Mouse (Mus musculus) forebrain, postnatal 0 days (tissue): ENCODE results near the gene Kat7. TPM values are rescaled to one million over a fixed set of nuclear protein-coding genes. Genes with fewer than 3 reads are reported as not detected.

Experiments
- ATAC-seq: fragments of 200-750 bp; cut with Nextera tagmentation; 2 replicates; pipeline ENCODE4 v1.8.0; 2017; ENCODE audit warnings: mild to moderate bottlenecking, moderate library complexity
- DNase-seq: peaks from one replicate; pipeline ENCODE4 v3.0.0-alpha.2; 2015
- H3K27ac ChIP-seq: fragments of 300-500 bp; sonication (generic); 2 replicates; pipeline ENCODE4 v1.5.1; 2014; ENCODE audit warnings: low read depth, mild to moderate bottlenecking, antibody characterized with exemption, low read length, moderate library complexity, mixed read lengths
- H3K27me3 ChIP-seq: fragments of 300-500 bp; sonication (generic); 2 replicates; pipeline ENCODE4 v1.6.1; 2014; ENCODE audit warnings: mild to moderate bottlenecking, low read length, mixed read lengths; ENCODE audit not compliant: insufficient read depth
- H3K36me3 ChIP-seq: fragments of 300-500 bp; sonication (generic); 2 replicates; pipeline ENCODE4 v1.6.1; 2014; ENCODE audit warnings: mild to moderate bottlenecking, moderate library complexity; ENCODE audit not compliant: insufficient read depth
- H3K4me1 ChIP-seq: fragments of 300-500 bp; sonication (generic); 2 replicates; pipeline ENCODE4 v1.6.1; 2014; ENCODE audit warnings: antibody characterized with exemption; ENCODE audit not compliant: insufficient read depth
- H3K4me2 ChIP-seq: fragments of 300-500 bp; sonication (generic); 2 replicates; pipeline ENCODE4 v1.6.1; 2014; ENCODE audit warnings: low read depth, mild to moderate bottlenecking, moderate library complexity
- H3K4me3 ChIP-seq: fragments of 300-500 bp; sonication (generic); 2 replicates; pipeline ENCODE4 v1.5.1; 2014; ENCODE audit warnings: low read depth, low read length, mixed read lengths
- H3K9ac ChIP-seq: fragments of 300-500 bp; sonication (generic); 2 replicates; pipeline ENCODE4 v1.6.1; 2014; ENCODE audit warnings: mild to moderate bottlenecking
- H3K9me3 ChIP-seq: fragments of 300-500 bp; sonication (generic); 2 replicates; pipeline ENCODE4 v1.6.1; 2016; ENCODE audit warnings: low read length
- CTCF ChIP-seq: sonication (generic); IDR thresholded peaks from 2 replicates; pipeline ENCODE4 v1.5.1; 2016; ENCODE audit warnings: antibody characterized with exemption, control low read depth, low read depth
- WGBS: fragments of 180-500 bp; shearing (Covaris S2); extraction: QIAGEN DNeasy Blood & Tissue Kit; methylation state at CpG from one replicate; pipeline ENCODE4 v1.1.7; 2014; 5-methylcytosine and 5-hydroxymethylcytosine counted together
- polyA plus RNA-seq: library from polyadenylated mRNA; unstranded; fragments of >200 nt; fragmentation: Nextera tagmentation; extraction: Ambion mirVana; gene quantifications from 2 replicates; pipeline ENCODE4 v1.2.1, GENCODE M21; 2015
- total RNA-seq: library from RNA; depleted of rRNA; stranded (reverse); fragments of >200 nt; gene quantifications from 2 replicates; pipeline ENCODE4 v1.2.3, GENCODE M21; 2014

Kat7 gene
- total and polyA plus RNA-seq, 2 experiments from 2014 or later: 72.8 to 78.2 TPM

DNA sequence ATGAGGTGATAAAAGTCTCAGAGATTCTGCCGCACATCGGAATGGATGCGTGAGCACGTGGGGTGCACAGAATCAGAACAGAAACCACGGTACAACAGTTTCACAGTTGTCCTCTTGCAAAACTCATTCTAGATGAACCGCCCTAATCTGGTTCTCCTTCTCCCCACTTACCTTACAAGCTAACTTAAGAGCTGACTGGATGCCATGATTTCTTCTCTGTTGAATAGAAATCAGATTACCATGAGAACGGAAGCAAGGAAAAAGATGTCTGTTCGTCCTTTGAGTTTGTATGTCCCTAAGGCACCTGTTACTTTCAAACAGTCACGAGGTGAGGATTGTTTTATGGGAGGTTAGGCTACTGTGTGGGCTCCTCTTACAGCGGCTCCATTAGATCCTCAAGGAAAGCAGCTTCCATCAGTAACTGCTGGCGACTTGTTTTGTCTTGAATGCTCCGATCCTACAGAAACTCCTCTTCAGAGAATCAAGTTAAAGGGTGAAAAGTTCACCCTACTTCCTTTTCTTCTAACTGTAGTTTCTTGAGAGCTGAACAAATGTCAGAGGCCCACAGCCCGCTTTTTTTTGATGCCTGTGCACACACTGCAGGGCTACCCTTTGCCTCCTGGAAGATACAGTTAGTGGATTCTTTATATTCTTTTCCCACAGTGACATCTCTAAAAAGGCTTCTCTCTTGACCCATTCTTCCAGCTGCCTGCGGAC, 44.3 kb upstream of the Kat7 start:
- H3K9me3 ChIP-seq: no peaks in the 10 kb centered on the region
- H3K9ac ChIP-seq: no peak overlapping the region
- H3K4me3 ChIP-seq: no peak overlapping the region
- H3K27me3 ChIP-seq: no peaks in the 10 kb centered on the region
- DNase-seq (no peak), ATAC-seq (no peak)
- H3K36me3 ChIP-seq: no peaks in the 10 kb centered on the region
- TF ChIP-seq CTCF: no peak
- H3K4me1 ChIP-seq: no peaks in the 10 kb centered on the region
- no peak overlapping the region for H3K4me2 ChIP-seq
- no peak overlapping the region for H3K27ac ChIP-seq
- 92% methylated on average over 14 of the region's 14 CpGs for WGBS

DNA sequence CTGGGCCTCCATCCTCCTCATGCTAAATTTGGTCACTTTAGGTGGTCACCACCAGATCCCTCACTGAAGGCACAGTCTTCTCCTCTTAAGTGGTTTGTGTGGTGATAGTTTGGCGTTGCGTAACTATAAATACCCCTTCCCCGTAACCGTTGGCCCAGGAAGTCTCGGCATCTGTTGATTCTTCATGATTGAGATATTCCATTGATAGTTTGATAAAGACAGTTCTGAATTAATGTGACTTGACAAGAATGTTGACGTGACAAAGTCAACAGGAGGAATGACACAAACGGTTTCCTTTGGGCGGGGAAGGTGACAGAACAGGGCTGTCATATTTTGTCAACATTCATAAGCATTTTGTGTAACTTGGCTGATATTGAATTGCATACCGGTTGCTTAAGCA, 43.2 kb upstream of the Kat7 start:
- DNase-seq: no peak
- H3K36me3 ChIP-seq: no peaks in the 10 kb centered on the region
- H3K9ac ChIP-seq: no peak overlapping the region
- H3K27me3 ChIP-seq: no peaks in the 10 kb centered on the region
- no peaks in the 10 kb centered on the region for H3K9me3 ChIP-seq
- no peak overlapping the region for H3K4me3 ChIP-seq
- no peak for TF ChIP-seq CTCF
- H3K4me2 ChIP-seq: no peak overlapping the region
- no peak overlapping the region for H3K27ac ChIP-seq
- ATAC-seq: no peak
- WGBS: 80% methylated on average over 9 of the region's 9 CpGs
- H3K4me1 ChIP-seq: no peaks in the 10 kb centered on the region

DNA sequence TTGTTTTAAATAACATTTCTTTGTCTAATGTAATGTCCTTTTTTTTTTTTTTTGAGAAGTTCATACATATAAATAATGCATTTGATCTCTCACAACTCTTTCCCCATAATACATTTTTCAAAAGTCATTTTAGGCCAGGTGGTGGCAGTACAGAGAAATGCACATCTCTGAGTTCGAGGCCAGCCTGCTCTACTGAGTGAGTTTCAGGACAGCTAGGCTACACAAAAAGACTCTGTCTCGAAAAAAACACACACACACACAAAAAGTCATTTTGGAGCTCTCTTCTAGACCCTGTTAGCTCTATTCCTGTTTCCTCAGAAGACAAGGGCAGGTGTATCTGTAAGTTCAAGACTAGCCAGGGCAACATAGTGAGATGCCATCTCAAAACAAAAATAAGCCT, 42.6 kb upstream of the Kat7 start:
- no peak for TF ChIP-seq CTCF
- H3K4me3 ChIP-seq: no peak overlapping the region
- H3K4me2 ChIP-seq: no peak overlapping the region
- DNase-seq (no peak), ATAC-seq (no peak)
- no peaks in the 10 kb centered on the region for H3K4me1 ChIP-seq
- no peaks in the 10 kb centered on the region for H3K27me3 ChIP-seq
- no peaks in the 10 kb centered on the region for H3K9me3 ChIP-seq
- H3K27ac ChIP-seq: no peak overlapping the region
- no peak overlapping the region for H3K9ac ChIP-seq
- WGBS: 84% methylated on average over 2 of the region's 2 CpGs
- no peaks in the 10 kb centered on the region for H3K36me3 ChIP-seq

DNA sequence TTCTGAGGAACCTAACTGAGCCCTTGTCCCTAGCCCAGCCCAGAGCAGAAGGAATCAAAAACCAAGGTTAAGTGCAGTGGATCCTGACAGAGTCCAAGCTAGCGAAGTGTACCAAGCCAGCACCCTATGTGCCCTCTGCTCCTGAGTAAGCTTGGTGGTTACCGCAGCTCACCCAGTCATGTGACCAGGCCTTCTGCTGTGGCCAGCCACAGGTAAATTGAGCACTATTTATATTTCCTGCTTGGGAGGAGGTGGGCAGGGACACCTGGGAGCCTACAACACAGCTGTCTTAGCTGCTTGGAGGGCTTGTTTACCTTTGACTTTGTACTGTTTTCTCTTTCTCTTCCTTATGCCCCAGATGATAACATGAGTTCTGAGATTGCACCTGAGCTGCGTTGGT, 40.9 kb upstream of the Kat7 start:
- Histone ChIP-seq H3K27me3 (no peaks in the 10 kb centered on the region), H3K27ac (no peak overlapping the region), H3K9me3 (no peaks in the 10 kb centered on the region), H3K36me3 (no peaks in the 10 kb centered on the region), H3K4me3 (no peak overlapping the region), H3K9ac (no peak overlapping the region), H3K4me1 (no peaks in the 10 kb centered on the region), H3K4me2 (no peak overlapping the region)
- WGBS: 93% methylated on average over 3 of the region's 3 CpGs
- no peak for TF ChIP-seq CTCF
- ATAC-seq: no peak
- no peak for DNase-seq

DNA sequence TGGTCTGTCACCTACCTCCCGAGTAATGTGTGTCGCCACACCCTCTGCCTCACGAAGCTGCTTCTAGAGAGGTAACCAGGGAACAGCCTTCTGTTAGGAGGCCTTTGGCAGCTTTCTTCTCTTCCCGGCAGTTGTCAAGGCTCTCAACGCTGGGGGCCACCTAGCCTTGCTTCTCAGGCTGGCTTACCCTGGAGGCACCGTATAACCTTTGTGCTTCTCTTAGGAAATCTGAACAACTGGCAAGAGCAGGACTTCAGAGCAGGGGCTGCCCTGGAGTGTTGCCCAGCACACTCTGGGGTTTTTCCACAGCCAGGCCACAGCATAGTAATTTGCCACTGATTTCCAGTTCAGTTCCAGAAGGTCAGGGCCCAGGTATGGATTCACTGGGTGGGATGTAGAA, 40.2 kb upstream of the Kat7 start:
- Histone ChIP-seq H3K9me3 (no peaks in the 10 kb centered on the region), H3K4me2 (no peak overlapping the region), H3K4me1 (no peaks in the 10 kb centered on the region), H3K27me3 (no peaks in the 10 kb centered on the region), H3K9ac (no peak overlapping the region), H3K27ac (no peak overlapping the region), H3K36me3 (no peaks in the 10 kb centered on the region), H3K4me3 (no peak overlapping the region)
- WGBS: 63% methylated on average over 6 of the region's 6 CpGs
- ATAC-seq: no peak
- no peak for DNase-seq
- TF ChIP-seq CTCF: no peak

DNA sequence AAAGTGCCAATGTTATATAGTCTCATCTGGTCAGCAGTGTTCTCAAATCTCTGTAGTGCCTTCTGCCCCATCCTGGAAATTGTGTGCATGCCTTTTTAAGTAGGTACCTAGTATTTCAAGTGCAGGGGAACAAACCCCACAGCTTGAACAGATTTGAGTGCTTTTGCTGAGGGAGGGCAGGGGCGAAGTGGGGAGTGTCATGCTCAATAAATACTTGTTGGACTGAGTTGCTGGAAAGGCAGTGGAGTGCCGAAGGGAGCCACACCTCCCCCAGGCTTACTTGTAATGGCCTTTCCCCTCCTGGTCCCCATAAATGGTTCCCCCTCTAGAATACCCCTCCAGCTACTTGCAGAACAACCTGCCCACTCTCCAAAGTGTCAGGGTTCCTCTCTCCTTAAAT, 34.1 kb upstream of the Kat7 start:
- ATAC-seq: no peak
- WGBS: 76% methylated on average over 2 of the region's 2 CpGs
- DNase-seq: no peak

DNA sequence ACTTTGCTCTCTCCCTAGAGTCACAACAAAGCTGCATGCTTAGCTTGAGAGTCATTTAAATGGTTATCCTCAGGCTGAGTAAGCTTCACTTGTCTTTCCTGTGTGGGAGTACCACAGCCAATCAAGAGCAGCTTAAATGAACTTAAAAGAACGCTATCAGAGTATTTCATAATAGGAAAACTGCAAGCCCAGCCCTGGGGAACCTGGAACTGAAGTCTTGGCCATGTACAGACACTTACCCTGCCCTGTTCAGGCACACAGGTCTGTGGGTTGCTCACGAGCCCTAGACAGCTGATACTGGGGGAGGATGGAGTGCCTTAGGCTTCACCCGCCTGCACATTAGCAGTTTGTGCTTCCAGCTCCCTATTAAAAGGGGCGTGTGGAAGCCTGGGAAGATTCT, 33.1 kb upstream of the Kat7 start:
- WGBS: 71% methylated on average over 4 of the region's 4 CpGs
- no peak for ATAC-seq
- no peak overlapping the region for H3K27ac ChIP-seq
- H3K9me3 ChIP-seq: no peaks in the 10 kb centered on the region
- H3K4me2 ChIP-seq: no peak overlapping the region
- no peaks in the 10 kb centered on the region for H3K4me1 ChIP-seq
- no peak for DNase-seq
- H3K27me3 ChIP-seq: no peaks in the 10 kb centered on the region
- H3K4me3 ChIP-seq: no peak overlapping the region
- no peak for TF ChIP-seq CTCF
- H3K36me3 ChIP-seq: no peaks in the 10 kb centered on the region
- H3K9ac ChIP-seq: no peak overlapping the region

More for the DNA sequence above, 34.1 kb upstream of the Kat7 start:
- Histone ChIP-seq H3K9me3 (no peaks in the 10 kb centered on the region), H3K36me3 (no peaks in the 10 kb centered on the region), H3K4me3 (no peak overlapping the region), H3K27ac (no peak overlapping the region), H3K4me1 (no peaks in the 10 kb centered on the region), H3K27me3 (no peaks in the 10 kb centered on the region), H3K9ac (no peak overlapping the region), H3K4me2 (no peak overlapping the region)
- no peak for TF ChIP-seq CTCF
